Mouse (Mus musculus) CD8-positive naive resting alpha-beta T cell, adult 2 months (primary cell): ENCODE data around the gene Armh1.
"Not testable (repeated sequence)": the region's sequence is repeated elsewhere in the genome, so short reads cannot be mapped to it uniquely, and the experiment has no call there.

Experiments
- DNase-seq, 2 experiments: peaks; one replicate each; pipeline ENCODE4 v3.0.0; 2022; ENCODE audit warnings: low read depth in 2 of 2, low spot score in 2 of 2

The Armh1 gene

DNA sequence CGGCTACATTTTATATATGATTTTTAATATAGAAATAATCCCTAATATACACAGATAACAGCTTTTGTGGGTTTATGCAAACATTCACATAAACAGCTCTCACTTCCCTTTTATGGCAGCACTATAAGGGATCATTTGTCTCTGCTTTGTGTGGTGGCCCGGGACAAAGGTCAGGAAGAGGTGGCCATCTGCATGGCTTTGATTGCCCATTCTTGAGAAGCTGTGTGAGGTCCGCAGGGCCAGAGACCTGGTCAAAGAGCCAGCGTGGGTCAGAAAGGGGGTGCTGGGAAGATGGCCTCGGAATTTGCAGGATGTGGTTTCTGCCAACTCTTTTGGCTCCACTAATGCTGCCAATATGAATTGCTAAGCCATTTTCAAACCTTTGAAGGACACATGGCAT lies 28.9 kb downstream of the Armh1 start:
- no peak for DNase-seq

DNA sequence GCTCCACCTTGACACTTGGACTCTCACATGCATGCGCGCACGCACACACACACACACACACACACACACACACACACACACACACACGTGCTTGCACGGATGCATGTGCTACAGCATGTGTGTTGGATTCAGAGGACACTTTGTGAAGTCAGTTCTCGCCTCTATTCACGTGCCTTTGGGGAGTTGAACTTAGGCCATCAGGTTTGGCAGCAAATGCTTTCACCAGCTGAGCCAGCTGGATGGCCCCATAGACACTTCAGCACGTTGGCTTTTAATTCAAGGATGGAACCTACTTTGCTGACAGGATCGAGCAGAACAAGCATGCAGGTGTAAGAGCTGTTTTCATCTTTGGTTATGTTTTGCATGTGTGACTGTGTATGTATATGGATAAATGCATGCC lies 30.1 kb downstream of the Armh1 start:
- DNase-seq, result no peak

DNA sequence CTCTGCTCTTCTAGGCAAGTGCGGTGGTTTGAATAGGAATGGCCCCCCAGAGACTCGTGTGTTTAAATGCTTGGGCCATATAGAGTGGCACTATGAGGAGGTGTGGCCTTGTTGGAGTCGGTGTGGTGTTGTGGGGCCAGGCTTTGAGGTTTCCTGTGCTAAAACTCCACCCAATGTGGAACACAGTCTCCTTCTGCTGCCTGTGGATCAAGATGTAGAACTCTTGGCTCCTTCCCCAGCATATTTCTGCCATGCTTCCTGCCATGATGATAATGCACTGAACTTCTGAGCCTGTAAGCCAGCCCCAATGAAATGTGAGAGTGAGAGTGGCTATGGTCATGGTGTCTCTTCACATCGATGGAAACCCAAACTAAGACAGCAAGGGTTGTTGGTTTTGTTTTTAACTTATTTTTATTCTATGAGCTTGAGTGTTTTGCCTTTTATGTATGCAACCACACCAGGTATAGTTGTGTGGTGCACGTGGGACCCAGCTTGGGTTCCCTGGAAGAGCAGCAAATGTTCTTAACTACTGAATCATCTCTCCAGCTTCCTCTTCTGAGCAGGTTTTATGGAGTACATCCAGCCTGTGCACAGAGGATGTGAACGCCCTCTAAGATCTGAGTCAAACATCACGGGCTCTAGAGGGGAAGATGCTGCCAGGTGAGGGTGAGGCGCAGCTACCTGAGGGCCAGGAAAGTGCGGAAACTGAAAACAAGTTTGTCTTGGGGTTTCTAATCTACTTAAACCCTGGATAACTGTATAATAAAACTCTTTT lies 31.0 kb downstream of the Armh1 start:
- DNase-seq, result peak in 1 of 2 experiments; percentile 16

DNA sequence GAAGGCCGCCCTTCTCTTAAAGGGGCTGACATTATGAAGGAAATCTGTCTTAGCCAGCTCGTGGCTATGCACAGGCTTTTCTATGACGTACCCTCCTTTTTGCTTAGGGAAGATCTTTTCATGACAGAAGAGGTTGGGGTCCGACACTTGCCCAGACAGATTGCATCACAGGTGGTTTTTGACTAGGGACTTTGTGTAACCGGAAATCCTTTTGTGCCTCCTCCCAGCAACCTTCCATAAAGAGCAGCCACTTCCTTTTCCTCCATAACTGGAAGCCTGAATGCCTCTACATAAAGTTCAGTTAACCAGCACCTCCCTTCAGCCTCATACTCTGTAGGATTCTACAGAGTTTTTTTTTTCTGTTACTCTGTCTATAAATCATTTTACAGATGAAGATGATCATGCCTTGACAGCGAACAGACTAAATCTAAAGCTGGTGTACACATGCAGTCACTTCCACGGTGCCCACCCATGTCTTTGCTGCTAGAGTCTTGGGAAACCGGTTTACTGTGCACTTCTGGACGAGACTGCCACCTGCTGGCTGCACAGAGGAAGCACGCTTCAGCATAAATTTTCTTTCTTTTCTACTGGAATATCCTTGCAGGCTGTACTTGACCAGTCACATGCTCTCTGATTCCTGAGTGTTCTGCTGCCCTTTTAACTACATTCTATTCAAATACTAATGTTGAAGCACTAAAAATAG lies 33.3 kb downstream of the Armh1 start:
- peak; percentile 41 to 51 for DNase-seq

DNA sequence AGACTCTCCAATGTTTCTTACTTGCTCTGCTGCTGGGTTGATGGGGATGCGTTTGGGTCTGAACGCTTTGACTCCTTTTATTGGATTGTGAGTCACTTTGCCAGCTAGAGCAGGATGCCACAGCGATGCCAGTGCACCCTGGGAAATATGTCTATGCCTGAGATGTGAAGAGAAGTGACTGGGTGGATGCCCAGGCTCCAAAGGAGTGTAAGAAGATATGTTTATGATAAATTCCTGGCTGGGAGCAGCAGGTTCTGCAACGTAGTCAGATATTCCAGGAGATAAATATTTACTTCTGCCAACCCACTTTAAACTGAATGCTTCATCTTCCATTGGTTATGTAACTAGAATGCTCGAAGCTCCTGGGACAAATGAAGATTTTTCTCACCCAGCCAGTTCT lies 34.9 kb downstream of the Armh1 start:
- no peak for DNase-seq

DNA sequence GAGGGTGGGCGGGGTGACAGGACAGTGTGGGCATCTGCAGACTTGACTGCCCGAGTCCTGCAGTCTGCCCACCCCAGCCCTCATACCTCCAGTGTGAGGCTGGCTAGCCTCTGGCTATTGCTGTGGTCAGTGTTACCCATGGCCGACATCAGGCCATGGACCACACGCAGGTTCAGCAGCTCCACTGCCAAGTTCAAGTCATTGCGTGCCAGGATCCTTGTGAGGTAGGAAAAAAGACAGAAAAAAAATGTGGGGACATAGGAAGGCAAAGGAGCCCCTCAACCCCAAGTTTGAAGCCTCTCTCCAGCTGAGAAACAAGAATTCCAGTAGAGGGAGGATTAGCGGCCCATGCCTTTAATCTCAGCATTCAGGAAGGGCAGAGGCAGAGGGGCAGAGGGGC lies 37.7 kb downstream of the Armh1 start:
- no peak for DNase-seq

DNA sequence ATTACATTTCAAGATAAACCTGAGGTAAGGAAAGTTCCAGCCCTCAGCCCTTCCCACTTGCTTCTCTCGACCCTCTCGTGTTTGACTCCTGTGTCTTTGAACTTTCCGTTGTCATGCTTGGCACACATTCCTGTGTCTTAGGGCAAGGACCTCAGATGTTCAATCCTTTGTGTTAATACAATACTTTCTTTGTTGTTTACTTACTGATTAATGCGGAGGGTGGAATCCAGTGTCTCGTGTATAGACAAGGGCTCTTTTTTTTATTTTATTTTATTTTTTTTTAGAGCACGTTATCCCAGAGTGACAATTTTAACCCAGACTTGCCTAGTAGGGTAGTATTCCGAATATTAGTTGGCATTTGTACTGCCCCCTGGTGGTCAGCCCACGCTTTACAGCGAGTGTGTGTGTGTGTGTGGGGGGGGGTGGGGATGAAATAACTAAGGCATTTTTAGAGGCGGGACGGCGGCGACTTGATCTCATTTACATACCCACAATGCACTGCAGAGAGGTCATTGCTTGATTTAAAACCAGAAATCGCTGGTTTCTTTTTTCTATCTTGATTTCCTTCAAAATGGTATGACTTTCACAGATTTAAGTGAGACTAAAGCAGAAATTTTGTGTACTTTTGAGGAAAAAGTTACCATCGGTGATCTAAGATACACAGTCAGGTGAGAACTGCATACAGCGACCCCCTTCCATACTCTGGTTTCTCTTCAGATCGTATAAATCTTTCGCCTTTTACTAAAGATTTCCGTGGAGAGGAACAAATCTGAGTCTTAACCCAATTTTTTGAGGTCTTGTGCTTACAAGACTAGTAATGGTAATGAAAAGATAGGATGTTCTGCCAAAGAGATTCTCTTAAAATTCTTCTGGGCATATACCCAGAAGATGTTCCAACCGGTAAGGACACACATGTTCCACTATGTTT lies 41.5 kb downstream of the Armh1 start:
- DNase-seq, result peak; percentile 82 to 86

DNA sequence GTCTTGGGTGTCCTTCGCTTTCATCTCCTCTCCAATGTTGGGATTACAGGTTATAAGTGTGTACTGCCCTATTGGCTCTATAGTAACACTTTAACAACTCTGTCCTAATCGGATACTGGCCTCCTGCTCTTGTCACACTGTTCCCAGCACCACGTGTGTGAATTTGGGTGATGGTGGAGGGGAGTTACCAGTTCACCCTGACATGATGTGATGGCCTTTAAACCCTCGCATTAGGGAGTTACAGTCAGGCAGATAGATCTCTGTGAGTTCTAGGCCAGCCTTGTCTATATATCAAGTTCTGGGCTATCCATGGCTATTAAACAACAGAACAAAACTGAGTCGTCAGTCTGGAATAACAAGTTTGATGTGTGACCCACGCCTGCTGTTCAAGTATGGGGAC lies 42.3 kb downstream of the Armh1 start:
- DNase-seq, result no peak

DNA sequence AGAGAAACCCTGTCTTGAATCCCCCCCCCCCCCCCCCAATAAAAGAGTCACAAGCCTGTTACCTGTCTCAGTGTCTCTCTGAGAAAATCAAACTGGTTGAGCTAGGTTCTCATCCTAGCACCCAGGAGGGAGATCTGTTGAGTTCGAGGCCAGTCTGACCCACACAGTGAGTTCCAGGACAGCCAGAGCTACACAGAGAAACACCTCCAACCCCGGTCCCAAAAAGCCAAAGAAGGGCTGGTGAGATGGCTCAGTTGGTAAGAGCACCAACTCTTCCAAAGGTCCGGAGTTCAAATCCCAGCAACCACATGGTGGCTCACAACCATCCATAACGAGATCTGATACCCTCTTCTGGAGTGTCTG lies 49.0 kb downstream of the Armh1 start:
- DNase-seq, result no peak

DNA sequence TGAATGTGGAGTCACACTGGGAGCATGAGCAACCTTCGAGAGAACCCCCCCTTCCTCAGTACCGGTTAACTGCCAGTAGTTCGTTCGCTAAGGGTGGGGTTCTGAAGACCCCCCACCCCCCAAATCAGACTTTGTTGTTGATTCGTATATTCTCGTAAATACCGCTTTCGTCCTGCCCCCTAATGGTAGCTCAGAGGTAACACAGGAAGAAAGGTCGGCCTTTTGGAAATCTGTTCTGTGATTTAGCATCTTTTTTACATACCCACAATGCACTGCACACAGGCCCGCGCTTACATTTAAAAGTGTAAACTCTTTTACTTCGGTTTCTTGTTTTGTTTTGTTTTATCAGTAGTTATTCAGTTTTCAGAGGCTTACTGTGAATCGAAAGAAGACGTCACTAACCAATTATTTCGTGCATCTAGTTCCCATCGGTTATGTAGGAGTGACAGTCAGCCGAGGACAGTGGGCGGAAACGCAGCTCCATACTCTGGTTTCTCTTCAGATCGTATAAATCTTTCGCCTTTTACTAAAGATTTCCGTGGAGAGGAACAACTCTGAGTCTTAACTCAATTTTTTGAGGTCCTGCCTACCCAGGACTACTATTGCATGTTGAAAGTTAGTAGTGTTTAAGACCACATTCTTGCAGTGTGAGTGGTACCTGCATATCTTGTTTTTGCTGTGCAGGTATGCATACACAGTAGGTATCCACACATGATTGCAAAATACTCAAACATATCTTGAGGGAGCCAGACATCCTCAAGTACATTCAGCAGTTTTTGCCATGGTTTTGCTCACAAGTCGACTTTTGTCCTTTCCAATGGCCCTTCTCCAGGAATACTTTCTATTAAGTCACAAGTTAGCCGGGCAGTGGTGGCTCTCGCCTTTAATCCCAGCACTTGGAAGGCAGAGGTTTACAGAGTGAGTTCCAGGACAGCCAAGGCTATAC lies 49.6 kb downstream of the Armh1 start:
- DNase-seq, result peak; percentile 51 to 68

DNA sequence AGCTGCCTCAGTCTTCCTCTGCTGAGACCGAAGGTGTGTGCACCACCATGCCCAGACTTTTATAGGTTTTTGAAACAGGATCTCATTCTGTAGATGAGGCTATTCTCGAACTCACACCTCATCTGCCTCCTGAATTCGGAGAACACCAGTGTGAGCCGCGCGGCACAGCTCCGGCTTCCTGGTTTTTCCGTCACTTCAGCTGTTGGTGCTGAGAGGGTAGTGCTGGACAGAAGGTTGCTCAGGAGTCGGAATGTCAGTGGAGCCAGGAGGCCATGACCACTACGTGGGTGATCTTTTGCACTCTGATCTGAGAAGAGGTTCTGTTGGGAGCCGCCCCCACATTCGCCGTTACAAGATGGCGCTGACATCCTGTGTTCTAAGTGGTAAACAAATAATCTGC lies 60.1 kb downstream of the Armh1 start:
- no peak for DNase-seq

DNA sequence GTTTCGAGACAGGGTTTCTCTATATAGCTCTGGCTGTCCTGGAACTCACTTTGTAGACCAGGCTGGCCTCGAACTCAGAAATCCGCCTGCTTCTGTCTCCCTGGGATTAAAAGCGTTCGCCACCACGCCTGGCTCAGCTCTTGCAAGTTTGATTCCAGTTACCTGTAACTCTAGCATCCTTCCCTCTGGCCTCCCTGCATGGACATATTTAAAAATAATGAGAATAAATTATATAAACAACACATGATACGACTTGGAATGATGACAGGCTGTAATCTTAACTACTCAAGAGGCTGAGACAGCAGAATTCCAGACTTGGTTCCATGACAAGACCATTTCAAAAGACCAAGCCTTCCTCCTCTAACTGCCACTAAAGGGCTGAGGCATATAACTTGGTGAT lies 61.3 kb downstream of the Armh1 start:
- DNase-seq, result no peak

DNA sequence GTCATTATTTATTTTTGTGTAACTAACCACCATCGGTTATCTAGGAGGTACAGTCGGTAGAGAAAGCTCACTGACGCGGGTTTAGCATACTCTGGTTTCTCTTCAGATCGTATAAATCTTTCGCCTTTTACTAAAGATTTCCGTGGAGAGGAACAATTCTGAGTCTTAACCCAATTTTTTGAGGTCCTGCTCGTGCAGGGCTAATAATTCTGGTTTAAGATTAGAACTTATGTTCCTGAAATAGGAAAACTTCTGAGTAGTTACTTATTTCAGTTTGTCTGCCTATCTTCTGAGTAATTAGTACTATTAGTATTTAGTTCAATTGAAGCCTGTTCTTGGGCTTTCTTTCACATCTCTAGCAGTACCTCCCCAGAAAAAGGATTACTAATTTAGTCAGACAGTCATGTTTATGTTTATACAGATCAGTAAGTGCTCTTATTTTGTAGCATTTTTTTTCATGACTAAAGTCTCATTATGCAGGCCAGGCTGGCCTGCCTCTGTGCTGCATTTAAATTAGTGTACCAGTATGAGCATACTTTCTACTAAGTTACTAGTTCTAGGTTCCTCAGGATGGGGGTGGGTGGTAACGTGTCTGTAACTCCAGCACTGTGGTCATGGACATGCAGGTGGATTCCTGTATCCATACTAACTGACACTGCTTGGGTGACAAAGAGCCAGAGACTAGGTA lies 61.9 kb downstream of the Armh1 start:
- DNase-seq, result peak; percentile 16 to 58

DNA sequence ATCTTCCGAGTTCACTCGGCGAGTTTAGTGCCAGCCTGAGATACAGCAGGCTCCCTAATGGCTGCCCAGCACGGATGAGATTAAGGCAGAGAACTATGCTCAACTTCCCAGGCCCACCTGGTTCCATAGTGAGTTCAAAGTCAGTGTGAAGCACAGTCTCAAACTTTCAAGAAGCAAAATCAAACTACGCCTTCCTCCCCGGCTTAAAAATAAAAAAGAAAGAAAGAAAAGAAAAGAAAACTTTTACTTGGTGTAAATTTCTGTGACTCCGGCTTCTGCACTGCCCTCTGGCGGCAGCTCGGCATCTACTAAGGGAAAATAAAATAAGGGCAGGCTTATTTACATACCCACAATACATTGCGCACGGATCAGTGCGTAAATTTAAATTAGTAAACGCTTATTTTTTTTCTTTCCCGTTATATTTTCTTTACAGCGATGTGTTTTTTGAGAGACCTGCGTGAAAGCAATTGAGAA lies 62.5 kb downstream of the Armh1 start:
- DNase-seq, result peak; percentile 81 to 87

DNA sequence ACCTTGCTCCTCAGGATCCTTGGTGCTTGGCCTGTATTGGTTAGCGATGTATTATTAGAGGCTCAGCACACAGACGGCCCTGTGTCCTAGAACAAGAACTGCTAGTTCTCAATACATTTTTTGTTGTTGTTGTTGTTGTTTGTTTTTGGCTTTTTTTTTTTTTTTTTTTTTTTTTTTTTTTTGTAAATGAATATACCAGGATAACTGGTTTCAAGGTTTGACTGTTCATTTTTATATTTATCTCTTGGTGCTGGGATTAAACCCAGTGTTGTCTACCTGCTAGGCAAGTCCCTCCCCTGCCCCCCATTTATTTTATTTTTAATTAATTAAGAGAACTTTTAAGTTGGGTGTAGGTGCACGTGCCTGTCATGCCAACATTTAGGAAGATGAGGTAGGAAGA lies 63.0 kb downstream of the Armh1 start:
- DNase-seq, result no peak

DNA sequence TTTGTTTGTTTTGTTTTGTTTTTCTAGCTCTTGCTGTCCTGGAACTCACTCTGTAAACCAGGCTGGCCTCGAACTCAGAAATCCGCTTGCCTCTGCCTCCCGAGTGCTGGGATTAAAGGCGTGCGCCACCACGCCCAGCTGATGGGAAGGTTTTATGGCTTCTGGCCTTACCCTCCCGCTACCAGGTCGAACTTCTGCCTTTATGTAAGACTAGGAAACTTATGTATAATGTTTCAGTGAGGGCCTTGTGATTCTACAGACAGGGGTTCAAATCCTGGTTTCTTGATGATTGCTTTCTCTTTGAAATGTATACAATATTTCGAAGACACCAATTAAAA lies 69.2 kb downstream of the Armh1 start:
- not testable (repeated sequence) for DNase-seq

DNA sequence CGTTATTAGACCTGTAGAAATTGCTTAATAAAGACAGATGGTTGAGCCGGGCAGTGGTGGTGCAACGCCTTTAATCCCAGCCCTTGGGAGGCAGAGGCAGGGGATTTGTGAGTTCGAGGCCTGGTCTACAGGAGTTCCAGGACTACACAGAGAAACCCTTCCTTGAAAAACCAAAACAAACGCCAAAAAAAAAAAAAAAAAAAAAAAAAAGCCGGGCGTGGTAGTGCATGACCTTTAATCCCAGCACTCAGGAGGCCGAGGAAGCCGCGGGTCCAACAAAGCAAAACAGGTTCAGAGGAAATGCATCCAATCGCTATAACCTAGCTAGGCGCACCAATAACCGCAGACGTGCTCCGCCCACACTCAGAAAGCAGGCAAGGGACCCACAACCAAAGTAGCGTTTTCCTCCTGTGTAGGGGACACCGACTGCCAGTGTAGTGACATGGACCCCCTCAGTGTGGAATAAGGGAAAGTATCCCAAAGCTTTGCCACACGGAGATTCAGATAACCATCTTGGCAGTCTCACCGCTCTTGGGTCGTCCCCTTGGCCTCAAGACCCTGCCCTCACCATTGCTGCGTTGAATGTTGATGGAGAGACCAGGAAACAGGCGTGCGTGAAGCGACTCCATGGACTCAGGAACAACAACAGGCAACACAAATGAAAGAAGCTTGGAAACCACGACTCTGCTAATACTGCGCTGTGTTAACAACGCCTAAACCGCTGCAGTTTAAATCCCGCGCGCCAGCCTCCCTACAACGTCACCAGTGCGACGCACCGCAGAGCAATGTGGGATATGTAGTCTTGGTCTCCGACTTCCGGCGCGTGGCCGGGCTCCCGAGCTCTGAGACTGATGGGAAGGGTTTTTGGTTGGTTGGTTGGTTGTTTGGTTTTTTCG lies 69.8 kb downstream of the Armh1 start, which contains the start of gene Kif2c:
Gene Kif2c (minus strand): TSS at position 777 of the 896 bp plus-strand sequence.
- peak; percentile 88 to 92 for DNase-seq

DNA sequence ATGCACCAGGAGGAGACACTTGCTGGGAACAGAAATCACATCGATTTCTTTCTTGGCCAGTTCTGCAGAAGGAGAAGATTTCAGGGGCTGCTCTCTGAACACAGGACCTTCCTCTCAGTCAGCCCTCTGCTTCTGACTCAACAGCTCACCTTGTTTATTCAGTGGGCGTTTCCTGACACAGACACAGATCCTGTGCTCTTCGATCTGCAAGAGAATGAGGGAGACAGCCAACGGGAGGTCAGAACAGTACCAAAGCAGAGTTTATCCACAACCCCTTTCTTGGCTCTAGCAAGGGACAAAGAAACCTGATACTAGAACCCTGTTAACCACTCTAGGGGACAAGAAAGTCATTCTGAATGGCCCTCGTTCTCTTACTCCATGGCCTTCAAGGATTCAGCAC lies 82.0 kb downstream of the Armh1 start:
- no peak for DNase-seq
